Mouse (Mus musculus): ENCODE results near the gene Sigirr. TPM values are rescaled to one million over a fixed set of nuclear protein-coding genes. Genes with fewer than 3 reads are reported as not detected.

Gene Sigirr
- polyA plus RNA-seq, 1 experiment, result 102 TPM

DNA sequence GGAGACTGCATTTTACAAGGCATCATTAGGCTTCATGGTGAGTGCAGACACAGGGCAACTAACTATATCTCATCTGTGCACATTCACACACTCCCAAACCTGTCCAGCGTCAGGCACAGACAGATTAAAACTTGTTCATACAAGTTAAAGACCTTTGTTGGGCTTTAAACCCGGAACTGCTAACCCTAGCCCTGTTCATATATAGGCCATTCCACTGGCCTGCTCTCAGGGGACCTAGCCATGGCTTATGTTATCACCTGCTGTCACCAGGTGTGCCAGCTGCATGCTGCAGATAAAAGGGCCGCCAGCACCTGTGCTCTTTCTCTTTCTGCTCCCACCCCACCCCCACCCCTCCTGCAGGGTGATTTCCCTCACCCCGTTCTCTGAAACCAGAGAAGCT is 57.8 kb downstream of the Sigirr start:
- no peak for DNase-seq
- TF ChIP-seq POLR2A (IDR thresholded peaks at IDR 0.05; ENCODE audit: low read depth, low read length) (no peak), CTCF (conservative IDR thresholded peaks at IDR 0.05; ENCODE audit: insufficient read depth, insufficient read length, low read depth, low read length) (no peak)
- 76% methylated on average over 4 of the region's 4 CpGs for WGBS
- H3K27me3 ChIP-seq (replicated peaks; ENCODE audit: control insufficient read depth, insufficient read depth, low read length), result no peaks in the 10 kb centered on the region
- no peaks in the 10 kb centered on the region; the same call in 1 of the 2 replicates for H3K4me1 ChIP-seq (ENCODE audit: control insufficient read depth, insufficient read depth, low read length)
- no peak overlapping the region for H3K27ac ChIP-seq (ENCODE audit: insufficient read depth, low read depth, low read length)
- H3K36me3 ChIP-seq (ENCODE audit: control insufficient read depth, insufficient read depth, low read length), result no peaks in the 10 kb centered on the region
- H3K4me3 ChIP-seq (ENCODE audit: insufficient read depth, low read depth, low read length), result no peak overlapping the region

DNA sequence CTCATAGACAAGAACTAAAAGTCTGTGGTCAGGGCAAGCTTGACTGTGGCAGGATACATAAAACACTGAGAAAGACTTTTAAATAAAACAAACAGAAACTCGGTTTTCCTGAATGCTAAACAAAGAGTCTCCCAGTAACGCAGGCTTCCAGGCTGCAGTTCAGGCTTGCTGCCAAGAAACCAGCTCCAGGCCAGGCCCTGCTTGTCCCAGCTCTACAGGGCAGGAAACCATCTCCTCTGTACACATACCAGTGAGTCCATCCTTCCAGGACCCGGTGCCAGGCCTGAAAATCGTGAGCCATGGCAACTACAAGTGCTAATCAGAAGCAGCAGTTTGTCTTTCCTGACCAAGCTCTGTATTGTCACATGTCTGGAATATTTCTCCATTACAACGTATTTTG is 58.7 kb downstream of the Sigirr start:
- TF ChIP-seq CTCF (conservative IDR thresholded peaks at IDR 0.05; ENCODE audit: insufficient read depth, insufficient read length, low read depth, low read length) (no peak), POLR2A (IDR thresholded peaks at IDR 0.05; ENCODE audit: low read depth, low read length) (no peak)
- H3K27ac ChIP-seq (ENCODE audit: insufficient read depth, low read depth, low read length), result peak overlapping the region; percentile 70

More for the DNA sequence above, 58.7 kb downstream of the Sigirr start:
- peak; percentile 87 for DNase-seq
- 11% methylated on average over 5 of the region's 5 CpGs for WGBS
- no peaks in the 10 kb centered on the region; the same call in 1 of the 2 replicates for H3K4me1 ChIP-seq (ENCODE audit: control insufficient read depth, insufficient read depth, low read length)
- no peaks in the 10 kb centered on the region for H3K27me3 ChIP-seq (replicated peaks; ENCODE audit: control insufficient read depth, insufficient read depth, low read length)
- H3K4me3 ChIP-seq (ENCODE audit: insufficient read depth, low read depth, low read length), result no peak overlapping the region
- no peaks in the 10 kb centered on the region for H3K36me3 ChIP-seq (ENCODE audit: control insufficient read depth, insufficient read depth, low read length)

Other genes starting within 250 kb of the Sigirr start
- not detected in 2 replicates for gene Gm45785, start 244.2 kb downstream of the Sigirr start, polyA plus RNA-seq (2012; rRNA removed)
- 53.1 and 63.8 TPM in 2 replicates for gene Ric8a, start 243.6 kb downstream of the Sigirr start, polyA plus RNA-seq (2012; rRNA removed)
- 25.4 and 26.3 TPM in 2 replicates for gene Bet1l, start 243.0 kb downstream of the Sigirr start, polyA plus RNA-seq (2012; rRNA removed)
- 66.8 and 75.2 TPM in 2 replicates for gene Psmd13, start 218.6 kb downstream of the Sigirr start, polyA plus RNA-seq (2012; rRNA removed)
- 155 and 168 TPM in 2 replicates for gene Sirt3, start 218.3 kb downstream of the Sigirr start, polyA plus RNA-seq (2012; rRNA removed)
- 111 and 188 TPM in 2 replicates for gene Cox8b, start 200.1 kb downstream of the Sigirr start, polyA plus RNA-seq (2012; rRNA removed)
- gene Nlrp6, start 179.7 kb downstream of the Sigirr start, polyA plus RNA-seq (2012; rRNA removed), result 56.6 and 70.7 TPM in 2 replicates
- gene Pgghg, start 159.2 kb downstream of the Sigirr start, polyA plus RNA-seq (2012; rRNA removed), result 58.0 and 71.2 TPM in 2 replicates
- 0.87 and 1.4 TPM in 2 replicates for gene Ifitm5, start 150.3 kb downstream of the Sigirr start, polyA plus RNA-seq (2012; rRNA removed)
- gene Gm45717, start 144.6 kb downstream of the Sigirr start, polyA plus RNA-seq (2012; rRNA removed), result 0.27 TPM in 1 of 2 replicates, not detected in the other
- gene Ifitm2, start 144.6 kb downstream of the Sigirr start, polyA plus RNA-seq (2012; rRNA removed), result 642 and 737 TPM in 2 replicates
- 125 and 135 TPM in 2 replicates for gene Ifitm1, start 133.4 kb downstream of the Sigirr start, polyA plus RNA-seq (2012; rRNA removed)
- gene Ifitm3, start 89.8 kb downstream of the Sigirr start, polyA plus RNA-seq (2012; rRNA removed), result 259 and 313 TPM in 2 replicates
- gene Ifitm6, start 82.6 kb downstream of the Sigirr start, polyA plus RNA-seq (2012; rRNA removed), result 1.6 and 2.3 TPM in 2 replicates
- gene Gm17387, start 71.4 kb downstream of the Sigirr start, polyA plus RNA-seq (2012; rRNA removed), result not detected in 2 replicates
- gene B4galnt4, start 39.5 kb downstream of the Sigirr start, polyA plus RNA-seq (2012; rRNA removed), result 0.16 and 0.44 TPM in 2 replicates
- 17.0 and 19.8 TPM in 2 replicates for gene Pkp3, start 22.4 kb downstream of the Sigirr start, polyA plus RNA-seq (2012; rRNA removed)
- 5.4 and 7.3 TPM in 2 replicates for gene Ano9, start 17.2 kb upstream of the Sigirr start, polyA plus RNA-seq (2012; rRNA removed)
- 65.1 and 71.5 TPM in 2 replicates for gene Ptdss2, start 21.8 kb upstream of the Sigirr start, polyA plus RNA-seq (2012; rRNA removed)
- gene Rnh1, start 72.3 kb upstream of the Sigirr start, polyA plus RNA-seq (2012; rRNA removed), result 159 and 190 TPM in 2 replicates
- gene Hras, start 93.4 kb upstream of the Sigirr start, polyA plus RNA-seq (2012; rRNA removed), result 93.5 and 96.0 TPM in 2 replicates
- gene Lrrc56, start 93.6 kb upstream of the Sigirr start, polyA plus RNA-seq (2012; rRNA removed), result 9.6 and 13.5 TPM in 2 replicates
- gene Lmntd2, start 113.5 kb upstream of the Sigirr start, polyA plus RNA-seq (2012; rRNA removed), result 5.7 and 6.0 TPM in 2 replicates
- gene Rassf7, start 115.3 kb upstream of the Sigirr start, polyA plus RNA-seq (2012; rRNA removed), result 59.1 and 72.2 TPM in 2 replicates
- 15.8 and 19.1 TPM in 2 replicates for gene Phrf1, start 128.2 kb upstream of the Sigirr start, polyA plus RNA-seq (2012; rRNA removed)
- 51.6 and 57.5 TPM in 2 replicates for gene Irf7, start 165.9 kb upstream of the Sigirr start, polyA plus RNA-seq (2012; rRNA removed)
- 129 and 145 TPM in 2 replicates for gene Cdhr5, start 176.2 kb upstream of the Sigirr start, polyA plus RNA-seq (2012; rRNA removed)
- gene Sct, start 178.6 kb upstream of the Sigirr start, polyA plus RNA-seq (2012; rRNA removed), result 2.0 and 2.7 TPM in 2 replicates
- gene Drd4, start 191.4 kb upstream of the Sigirr start, polyA plus RNA-seq (2012; rRNA removed), result 0.03 TPM in 1 of 2 replicates, not detected in the other
- 25.4 and 26.8 TPM in 2 replicates for gene Deaf1, start 227.1 kb upstream of the Sigirr start, polyA plus RNA-seq (2012; rRNA removed)
- 53.7 and 61.4 TPM in 2 replicates for gene Tmem80, start 227.2 kb upstream of the Sigirr start, polyA plus RNA-seq (2012; rRNA removed)
- gene Eps8l2, start 238.3 kb upstream of the Sigirr start, polyA plus RNA-seq (2012; rRNA removed), result 245 and 297 TPM in 2 replicates

Measured in kidney, adult 2 months (tissue).